Mouse (Mus musculus): ENCODE data around the gene Epn1.

GRCm38 (mm10) chr7:5044981-5045380, 35.1 kb upstream of the Epn1 start:
- no peak for TF ChIP-seq POLR2A (IDR thresholded peaks at IDR 0.05; ENCODE audit: borderline replicate concordance, control insufficient read depth, low read depth, low read length)
- TF ChIP-seq CTCF (IDR thresholded peaks at IDR 0.05; ENCODE audit: control insufficient read depth, insufficient read depth, low read length): no peak
